Mouse (Mus musculus) heart, embryonic 12.5 days (tissue): Measurements from ENCODE around the gene Pygl. TPM values are rescaled to one million over a fixed set of nuclear protein-coding genes. Genes with fewer than 3 reads are reported as not detected.

Source experiments
- ATAC-seq: fragments of 200-750 bp; cut with Nextera tagmentation; 2 replicates; pipeline ENCODE4 v1.8.0; 2017; ENCODE audit warnings: moderate TSS enrichment, moderate library complexity; ENCODE audit not compliant: insufficient number of reproducible peaks, low FRiP score
- H3K27ac ChIP-seq: fragments of 300-500 bp; sonication (generic); 2 replicates; pipeline ENCODE4 v1.5.1; 2016; ENCODE audit warnings: mild to moderate bottlenecking, moderate library complexity; ENCODE audit not compliant: poor library complexity, severe bottlenecking
- H3K27me3 ChIP-seq: fragments of 300-500 bp; sonication (generic); replicated peaks from 2 replicates; pipeline ENCODE4 v1.6.1; 2016; ENCODE audit warnings: mild to moderate bottlenecking, moderate library complexity
- H3K36me3 ChIP-seq: fragments of 300-500 bp; sonication (generic); 2 replicates; pipeline ENCODE4 v1.6.1; 2016; ENCODE audit warnings: mild to moderate bottlenecking, moderate library complexity
- H3K4me1 ChIP-seq: fragments of 300-500 bp; sonication (generic); replicated peaks from 2 replicates; pipeline ENCODE4 v1.6.1; 2016; ENCODE audit warnings: mild to moderate bottlenecking
- H3K4me2 ChIP-seq: fragments of 300-500 bp; sonication (generic); 2 replicates; pipeline ENCODE4 v1.6.1; 2016; ENCODE audit warnings: mild to moderate bottlenecking, moderate library complexity
- H3K4me3 ChIP-seq: fragments of 300-500 bp; sonication (generic); 2 replicates; pipeline ENCODE4 v1.5.1; 2016; ENCODE audit warnings: mild to moderate bottlenecking
- H3K9ac ChIP-seq: fragments of 300-500 bp; sonication (generic); 2 replicates; pipeline ENCODE4 v1.6.1; 2016; ENCODE audit warnings: mild to moderate bottlenecking, moderate library complexity
- H3K9me3 ChIP-seq: fragments of 300-500 bp; sonication (generic); replicated peaks from 2 replicates; pipeline ENCODE4 v1.6.1; 2016; ENCODE audit warnings: mild to moderate bottlenecking, moderate library complexity
- WGBS: fragments of 180-500 bp; shearing (Covaris S2); methylation state at CpG from one replicate; pipeline ENCODE4 v1.1.7; 2016; 5-methylcytosine and 5-hydroxymethylcytosine counted together
- polyA plus RNA-seq: library from polyadenylated mRNA; unstranded; fragments of >200 nt; fragmentation: Nextera tagmentation; extraction: Ambion mirVana; gene quantifications from 2 replicates; pipeline ENCODE4 v1.2.1, GENCODE M21; 2016

Gene Pygl
- polyA plus RNA-seq, 1 experiment from 2014 or later = 36.5 TPM

GRCm38 (mm10) chr12:70247683-70248474, 16.6 kb upstream of the Pygl start:
- 49% methylated on average over 15 of the region's 15 CpGs for WGBS
- ATAC-seq = no peak

GRCm38 (mm10) chr12:70242550-70242949, 11.3 kb upstream of the Pygl start:
- Histone ChIP-seq H3K27ac (no peak overlapping the region), H3K36me3 (no peaks in the 10 kb centered on the region), H3K9me3 (no peaks in the 10 kb centered on the region), H3K4me3 (no peak overlapping the region), H3K9ac (no peak overlapping the region), H3K4me1 (peaks cover 14% of the 10 kb centered on the region), H3K27me3 (no peaks in the 10 kb centered on the region), H3K4me2 (no peak overlapping the region)
- no peak for ATAC-seq
- 83% methylated on average over 7 of the region's 7 CpGs for WGBS

More at GRCm38 (mm10) chr12:70247683-70248474, 16.6 kb upstream of the Pygl start:
- Histone ChIP-seq H3K4me2 (no peak overlapping the region), H3K36me3 (no peaks in the 10 kb centered on the region), H3K27me3 (no peaks in the 10 kb centered on the region), H3K27ac (peak overlapping the region; percentile 38; the same call in 1 of the 2 replicates), H3K4me1 (peaks cover 28% of the 10 kb centered on the region), H3K9me3 (no peaks in the 10 kb centered on the region), H3K9ac (no peak overlapping the region), H3K4me3 (no peak overlapping the region)

DNA sequence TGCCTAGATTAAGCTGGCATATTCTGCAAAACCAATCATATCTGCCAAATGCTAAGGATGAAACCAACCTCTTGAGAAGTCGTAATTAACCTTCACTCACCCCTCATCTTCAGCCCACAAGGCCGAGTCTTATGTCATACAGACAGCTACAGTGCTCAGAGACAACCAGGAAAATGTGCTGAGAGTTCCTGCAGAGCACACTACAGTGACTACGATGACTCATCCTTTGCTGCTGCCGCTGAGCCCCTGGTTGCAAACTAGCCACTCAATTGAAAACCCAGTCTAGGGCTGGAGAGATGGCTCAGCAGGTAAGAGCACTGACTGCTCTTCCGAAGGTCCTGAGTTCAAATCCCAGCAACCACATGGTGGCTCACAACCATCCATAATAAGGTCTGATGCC, 8.5 kb upstream of the Pygl start:
- Histone ChIP-seq H3K4me2 (no peak overlapping the region), H3K27ac (no peak overlapping the region), H3K9ac (no peak overlapping the region), H3K9me3 (no peaks in the 10 kb centered on the region), H3K4me1 (peaks cover 12% of the 10 kb centered on the region), H3K4me3 (no peak overlapping the region), H3K27me3 (no peaks in the 10 kb centered on the region), H3K36me3 (no peaks in the 10 kb centered on the region)
- WGBS = 59% methylated on average over 5 of the region's 5 CpGs
- no peak for ATAC-seq

- H3K4me2 ChIP-seq = no peak overlapping the region
- no peak overlapping the region for H3K9ac ChIP-seq
- ATAC-seq = no peak
- peaks cover 13% of the 10 kb centered on the region for H3K4me1 ChIP-seq
- no peak overlapping the region for H3K27ac ChIP-seq
- no peaks in the 10 kb centered on the region for H3K9me3 ChIP-seq
- H3K27me3 ChIP-seq = no peaks in the 10 kb centered on the region
- 70% methylated on average over 8 of the region's 8 CpGs for WGBS
- no peak overlapping the region for H3K4me3 ChIP-seq
- H3K36me3 ChIP-seq = no peaks in the 10 kb centered on the region
Measured at GRCm38 (mm10) chr12:70238604-70239003, 7.3 kb upstream of the Pygl start.

DNA sequence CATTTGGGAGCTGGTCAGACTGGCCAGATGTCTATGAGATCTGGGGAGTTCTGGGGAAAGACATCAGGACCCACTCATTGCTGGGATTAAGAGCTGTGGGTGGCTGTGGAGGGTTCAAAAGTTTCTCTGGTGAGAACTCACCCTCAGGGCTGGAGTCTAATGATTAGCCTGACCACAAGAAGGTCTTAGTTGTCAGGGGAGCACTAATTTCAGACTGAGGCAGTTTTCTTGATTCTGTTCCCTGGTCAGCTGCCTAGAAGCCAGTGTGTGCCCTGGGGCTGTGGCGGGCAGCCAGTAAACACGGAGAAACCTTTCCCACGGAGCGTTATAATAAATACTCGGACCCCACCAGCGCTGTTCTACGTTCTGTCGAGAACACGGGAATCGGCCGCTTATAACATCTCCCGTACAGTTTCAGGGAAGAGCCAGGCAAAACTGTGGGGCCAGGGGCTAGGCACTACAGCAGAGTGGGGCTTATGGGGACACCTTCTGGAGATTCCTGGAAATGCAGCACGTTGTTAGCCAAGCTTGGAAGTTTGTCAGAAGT, 3.7 kb upstream of the Pygl start:
- Histone ChIP-seq H3K4me3 (peak overlapping the region; percentile 44), H3K9me3 (no peaks in the 10 kb centered on the region), H3K27ac (no peak overlapping the region), H3K36me3 (no peaks in the 10 kb centered on the region), H3K9ac (peak overlapping the region; percentile 75), H3K4me1 (peaks cover 20% of the 10 kb centered on the region), H3K27me3 (no peaks in the 10 kb centered on the region), H3K4me2 (peak overlapping the region; percentile 84)
- 11% methylated on average over 13 of the region's 13 CpGs for WGBS
- ATAC-seq = 0 out of 2 replicates have a peak, but pooled peaks have one; percentile 22

GRCm38 (mm10) chr12:70234411-70234810, 3.1 kb upstream of the Pygl start:
- Histone ChIP-seq H3K9ac (no peak overlapping the region), H3K4me2 (no peak overlapping the region), H3K27ac (no peak overlapping the region), H3K4me1 (peaks cover 20% of the 10 kb centered on the region), H3K9me3 (no peaks in the 10 kb centered on the region), H3K4me3 (no peak overlapping the region), H3K36me3 (no peaks in the 10 kb centered on the region), H3K27me3 (no peaks in the 10 kb centered on the region)
- WGBS = 32% methylated on average over 6 of the region's 6 CpGs
- no peak for ATAC-seq

GRCm38 (mm10) chr12:70233637-70234315, 2.5 kb upstream of the Pygl start:
- no peak overlapping the region for H3K4me3 ChIP-seq
- 81% methylated on average over 6 of the region's 6 CpGs for WGBS
- no peaks in the 10 kb centered on the region for H3K27me3 ChIP-seq
- no peak overlapping the region for H3K9ac ChIP-seq
- H3K9me3 ChIP-seq = no peaks in the 10 kb centered on the region
- no peak overlapping the region for H3K27ac ChIP-seq
- H3K4me1 ChIP-seq = peaks cover 20% of the 10 kb centered on the region
- no peaks in the 10 kb centered on the region for H3K36me3 ChIP-seq
- H3K4me2 ChIP-seq = no peak overlapping the region
- ATAC-seq = 0 out of 2 replicates have a peak, but pooled peaks have one; percentile 36

DNA sequence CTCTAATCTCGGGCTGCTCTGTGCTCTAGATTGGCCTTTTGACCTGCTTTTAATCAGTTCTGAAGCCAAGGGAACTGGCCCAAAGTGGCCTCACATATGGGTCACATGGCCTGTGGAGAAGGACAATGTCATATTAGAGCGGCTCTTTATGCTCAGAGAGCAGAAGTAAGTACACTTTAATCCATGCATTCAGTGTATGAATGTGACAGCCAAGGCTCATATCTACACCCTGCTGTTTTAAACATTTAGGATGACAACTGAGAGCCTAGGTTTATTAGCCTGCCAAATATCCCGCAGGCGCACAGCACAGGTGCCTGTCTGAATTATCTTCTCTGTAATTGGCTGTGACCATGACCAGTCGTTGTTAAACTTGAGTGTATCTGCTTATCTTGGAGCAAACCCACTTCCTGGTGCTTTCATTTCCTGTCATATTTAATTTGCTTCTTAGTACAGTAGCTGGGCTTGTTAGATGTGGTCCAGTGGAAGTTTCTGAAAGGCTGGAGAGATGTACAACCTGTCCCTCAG, 794 bp upstream of the Pygl start:
- WGBS = 46% methylated on average over 5 of the region's 5 CpGs
- no peaks in the 10 kb centered on the region for H3K27me3 ChIP-seq
- no peaks in the 10 kb centered on the region for H3K36me3 ChIP-seq
- no peak overlapping the region for H3K4me2 ChIP-seq
- peaks cover 23% of the 10 kb centered on the region for H3K4me1 ChIP-seq
- H3K4me3 ChIP-seq = no peak overlapping the region
- H3K9ac ChIP-seq = no peak overlapping the region
- H3K27ac ChIP-seq = no peak overlapping the region
- ATAC-seq = no peak
- H3K9me3 ChIP-seq = no peaks in the 10 kb centered on the region

DNA sequence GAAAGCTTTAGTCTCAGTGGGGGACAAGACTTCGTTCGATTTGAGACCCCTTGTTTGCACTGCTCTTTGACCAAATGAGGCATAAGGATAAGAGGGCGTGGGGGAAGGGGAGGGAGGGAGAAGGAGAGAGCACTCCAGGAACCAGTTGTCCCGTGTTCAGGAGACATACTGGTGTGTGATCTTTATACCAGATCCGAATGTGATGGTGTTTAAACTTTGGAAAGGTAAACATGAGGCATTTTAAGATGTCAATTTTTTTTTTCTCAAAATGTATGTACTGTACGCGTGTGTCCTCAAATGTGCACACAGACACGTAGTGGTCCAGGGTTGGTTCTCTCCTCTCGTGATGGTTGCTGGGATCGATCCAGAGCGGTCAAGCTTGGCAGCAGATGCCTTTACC, 3.1 kb downstream of the Pygl start:
- ATAC-seq = no peak
- H3K36me3 ChIP-seq = no peaks in the 10 kb centered on the region
- H3K9ac ChIP-seq = peak overlapping the region; percentile 75
- no peaks in the 10 kb centered on the region for H3K9me3 ChIP-seq
- H3K4me3 ChIP-seq = peak overlapping the region; percentile 60
- WGBS = 64% methylated on average over 11 of the region's 11 CpGs
- H3K4me1 ChIP-seq = peaks cover 36% of the 10 kb centered on the region
- H3K27ac ChIP-seq = peak overlapping the region; percentile 57
- peak overlapping the region; percentile 82 for H3K4me2 ChIP-seq
- H3K27me3 ChIP-seq = no peaks in the 10 kb centered on the region

DNA sequence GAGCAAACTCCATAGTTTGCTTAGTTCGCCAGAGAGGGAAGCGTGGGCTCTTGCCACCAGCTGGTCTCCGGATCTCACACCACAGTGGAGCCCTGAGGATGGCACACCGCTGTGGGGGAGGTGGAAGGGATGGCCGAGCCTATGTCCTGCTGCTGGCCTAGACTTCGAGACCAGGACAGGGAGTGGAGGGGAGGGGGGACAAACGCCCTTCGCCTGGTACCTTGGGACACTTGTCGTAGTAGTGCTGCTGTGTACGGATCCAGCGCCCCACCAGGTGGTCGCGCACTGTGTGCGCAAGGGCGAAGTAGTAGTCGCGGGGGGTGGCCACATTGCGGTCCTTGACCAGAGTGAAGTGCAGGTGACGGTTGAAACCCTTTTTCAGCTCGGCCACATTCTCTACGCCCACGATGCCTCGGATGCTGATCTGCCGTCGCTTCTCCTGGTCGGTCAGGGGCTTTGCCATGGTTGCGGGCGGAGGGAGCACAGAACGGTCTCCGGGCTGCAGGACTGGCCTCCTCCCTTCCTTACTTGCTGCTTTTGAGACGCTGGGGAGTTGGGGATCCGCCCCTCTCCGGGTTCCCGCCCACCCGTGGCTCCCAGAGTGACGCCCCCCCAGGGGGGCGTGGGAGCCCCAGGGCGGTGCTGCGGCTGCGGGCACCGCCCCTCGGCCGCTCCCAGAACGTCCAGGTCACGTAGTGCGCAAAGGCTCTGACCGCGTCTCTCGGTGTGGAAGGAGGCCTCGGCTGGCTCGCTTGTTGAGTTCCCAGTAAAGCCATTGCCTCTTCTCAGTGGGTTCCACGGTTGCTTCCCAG, 4.0 kb downstream of the Pygl start:
- under 1% methylated on average over 50 of the region's 52 CpGs for WGBS
- H3K4me2 ChIP-seq = peak overlapping the region; percentile 82
- no peaks in the 10 kb centered on the region for H3K27me3 ChIP-seq
- peak; percentile 95 for ATAC-seq
- H3K27ac ChIP-seq = peak overlapping the region; percentile 57
- peak overlapping the region; percentile 75 for H3K9ac ChIP-seq
- peak overlapping the region; percentile 60 for H3K4me3 ChIP-seq
- no peaks in the 10 kb centered on the region for H3K9me3 ChIP-seq
- no peaks in the 10 kb centered on the region for H3K36me3 ChIP-seq
- peaks cover 35% of the 10 kb centered on the region for H3K4me1 ChIP-seq
